Mouse (Mus musculus) thymus, adult 2 months (tissue): ENCODE measurements at regions not wholly inside any gene's neighbourhood (a gene's known extent, or its start where the extent isn't known, plus 50 kb on each side); places are given as distances from the start of the nearest gene placed in this dataset.

Experiments
- CTCF ChIP-seq: fragments of 200-500 bp; IDR thresholded peaks from 2 replicates; pipeline ENCODE4 v1.5.1; 2012; ENCODE audit warnings: mild to moderate bottlenecking, control low read depth, low read length, moderate library complexity, borderline replicate concordance; ENCODE audit not compliant: control insufficient read depth, poor library complexity, insufficient read depth; ENCODE audit errors: extremely low read depth
- POLR2A ChIP-seq: fragments of 200-500 bp; IDR thresholded peaks from 2 replicates; pipeline ENCODE4 v1.6.1; 2012; ENCODE audit warnings: mild to moderate bottlenecking, low read length, control low read depth, moderate library complexity; ENCODE audit not compliant: control insufficient read depth, poor library complexity, insufficient read depth; ENCODE audit errors: extremely low read depth

- TF ChIP-seq CTCF, result no peak
- no peak for TF ChIP-seq POLR2A
Measured at GRCm38 (mm10) chr10:111666963-111667362, 160.9 kb downstream of the Phlda1 start.
